Mouse (Mus musculus): ENCODE measurements around the gene Trim66.

GRCm38 (mm10) chr7:109529741-109530140 is 21.8 kb upstream of the Trim66 start:
- no peak for TF ChIP-seq CTCF (IDR thresholded peaks at IDR 0.05; ENCODE audit: insufficient read depth, low read length)
- TF ChIP-seq POLR2A (IDR thresholded peaks at IDR 0.05; ENCODE audit: borderline replicate concordance, extremely low read depth, low read depth, low read length) = no peak
